Mouse (Mus musculus) kidney, postnatal 0 days (tissue): ENCODE data around the gene Nudt15. TPM values are rescaled to one million over a fixed set of nuclear protein-coding genes. Genes with fewer than 3 reads are reported as not detected.
A peak's percentile ranks its signal among the peaks of the same experiment; 100 is the strongest.

Experiments used
- ATAC-seq: fragments of 200-750 bp; cut with Nextera tagmentation; replicated peaks from 2 replicates; pipeline ENCODE4 v1.8.0; 2017; ENCODE audit warnings: low read depth, moderate number of reproducible peaks, moderate TSS enrichment, moderate library complexity; ENCODE audit not compliant: low FRiP score
- DNase-seq: peaks from one replicate; pipeline ENCODE4 v3.0.0-alpha.2; 2016; ENCODE audit warnings: low spot score
- H3K27ac ChIP-seq: fragments of 300-500 bp; sonication (generic); 2 replicates; pipeline ENCODE4 v1.5.1; 2014; ENCODE audit warnings: mild to moderate bottlenecking
- H3K27me3 ChIP-seq: fragments of 300-500 bp; sonication (generic); 2 replicates; pipeline ENCODE4 v1.6.1; 2014; ENCODE audit warnings: low read length, mixed read lengths; ENCODE audit not compliant: insufficient read depth
- H3K36me3 ChIP-seq: fragments of 300-500 bp; sonication (generic); 2 replicates; pipeline ENCODE4 v1.6.1; 2014; ENCODE audit warnings: low read length, mixed read lengths; ENCODE audit not compliant: insufficient read depth
- H3K4me1 ChIP-seq: fragments of 300-500 bp; sonication (generic); replicated peaks from 2 replicates; pipeline ENCODE4 v1.6.1; 2014; ENCODE audit warnings: antibody characterized with exemption, low read length, mixed read lengths; ENCODE audit not compliant: insufficient read depth
- H3K4me2 ChIP-seq: fragments of 300-500 bp; sonication (generic); 2 replicates; pipeline ENCODE4 v1.6.1; 2014; ENCODE audit warnings: mild to moderate bottlenecking, low read length, moderate library complexity, mixed read lengths
- H3K4me3 ChIP-seq: fragments of 300-500 bp; sonication (generic); replicated peaks from 2 replicates; pipeline ENCODE4 v1.5.1; 2014; ENCODE audit warnings: low read depth, low read length
- H3K9ac ChIP-seq: fragments of 300-500 bp; sonication (generic); 2 replicates; pipeline ENCODE4 v1.6.1; 2014; ENCODE audit warnings: low read depth, low read length
- H3K9me3 ChIP-seq: fragments of 300-500 bp; sonication (generic); replicated peaks from 2 replicates; pipeline ENCODE4 v1.6.1; 2016; ENCODE audit warnings: low read length, inconsistent platforms, mixed read lengths
- CTCF ChIP-seq: IDR thresholded peaks from 2 replicates; pipeline ENCODE4 v1.5.1; 2016; ENCODE audit warnings: antibody characterized with exemption, low read depth, mild to moderate bottlenecking, moderate library complexity
- WGBS: fragments of 180-500 bp; shearing (Covaris S2); extraction: QIAGEN DNeasy Blood & Tissue Kit; methylation state at CpG from one replicate; pipeline ENCODE4 v1.1.7; 2014; 5-methylcytosine and 5-hydroxymethylcytosine counted together
- polyA plus RNA-seq: library from polyadenylated mRNA; unstranded; fragments of >200 nt; fragmentation: Nextera tagmentation; extraction: Ambion mirVana; gene quantifications from 2 replicates; pipeline ENCODE4 v1.2.1, GENCODE M21; 2015

Nudt15 gene
- polyA plus RNA-seq, 1 experiment from 2014 or later, result 8.9 TPM

DNA sequence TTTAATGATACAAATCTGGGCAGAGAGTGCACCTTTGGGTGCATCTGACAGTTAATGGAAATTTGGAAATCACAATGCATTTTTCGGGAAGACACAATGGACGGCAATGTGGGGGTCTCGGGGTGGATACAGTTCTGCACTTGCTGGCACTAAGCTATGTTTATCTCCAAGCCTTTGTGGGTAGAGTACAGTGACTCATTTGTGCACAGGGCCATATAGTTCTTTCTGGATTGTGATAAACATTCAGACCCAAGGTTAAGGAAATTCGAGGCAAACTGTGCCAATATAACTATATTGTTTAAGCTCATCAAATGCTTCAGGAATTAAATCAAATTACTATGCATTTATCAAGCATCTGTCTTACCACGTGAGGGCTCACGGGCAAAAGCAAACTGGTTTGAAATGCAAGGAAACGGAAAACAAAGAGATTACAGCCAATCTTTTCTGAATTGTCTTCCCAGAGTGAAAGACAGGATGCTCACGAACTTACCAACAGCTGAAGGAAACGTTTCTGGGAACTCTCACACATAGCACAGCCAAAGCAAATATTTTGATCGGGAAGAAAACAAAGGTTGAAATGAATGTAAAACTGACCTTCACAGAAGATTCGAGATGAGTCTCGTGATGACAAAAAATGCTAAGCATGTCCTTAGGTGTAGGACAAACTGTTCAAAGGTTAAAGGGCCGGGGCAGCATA is 44.7 kb downstream of the Nudt15 start:
- Histone ChIP-seq H3K4me2 (no peak overlapping the region), H3K9me3 (no peaks in the 10 kb centered on the region), H3K27ac (peak overlapping the region; percentile 19; the same call in 1 of the 2 replicates), H3K36me3 (no peaks in the 10 kb centered on the region), H3K9ac (no peak overlapping the region), H3K4me1 (no peaks in the 10 kb centered on the region), H3K4me3 (no peak overlapping the region), H3K27me3 (no peaks in the 10 kb centered on the region)
- TF ChIP-seq CTCF, result no peak
- no peak for ATAC-seq
- no peak for DNase-seq
- 59% methylated on average over 13 of the region's 13 CpGs for WGBS

DNA sequence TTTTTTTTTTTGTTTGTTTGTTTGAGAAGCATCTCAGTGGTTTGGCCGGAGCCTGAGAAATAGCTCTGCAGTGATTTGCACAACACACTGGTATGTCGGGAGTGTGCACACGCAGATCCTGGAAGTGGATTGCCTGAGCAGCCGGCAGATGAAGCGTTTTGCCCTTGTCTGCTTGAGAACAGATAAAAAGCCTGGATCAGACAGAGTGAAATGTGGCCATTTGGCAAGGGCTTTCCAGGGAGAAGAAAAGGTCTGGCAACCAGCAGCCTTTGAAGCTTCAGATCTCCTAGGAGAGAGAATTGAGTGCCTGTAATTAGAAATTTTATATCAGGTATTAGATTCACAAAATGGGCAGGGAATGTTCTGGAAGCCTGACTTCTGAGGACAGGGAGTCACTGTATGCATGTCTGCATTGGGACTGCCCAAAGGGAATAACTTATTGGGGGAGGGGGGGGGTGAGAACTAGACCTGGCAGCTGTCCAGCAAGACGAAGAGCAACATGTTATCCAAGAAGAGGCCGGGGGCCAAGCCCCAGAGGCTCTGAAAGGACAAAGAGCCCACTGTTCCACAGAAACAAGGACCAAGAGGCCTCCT is 45.4 kb downstream of the Nudt15 start:
- Histone ChIP-seq H3K4me2 (no peak overlapping the region), H3K9me3 (no peaks in the 10 kb centered on the region), H3K4me1 (no peaks in the 10 kb centered on the region), H3K9ac (no peak overlapping the region), H3K27ac (peak overlapping the region; percentile 19; the same call in 1 of the 2 replicates), H3K27me3 (no peaks in the 10 kb centered on the region), H3K4me3 (no peak overlapping the region), H3K36me3 (no peaks in the 10 kb centered on the region)
- ATAC-seq (no peak), DNase-seq (peak; percentile 77)
- 18% methylated on average over 7 of the region's 7 CpGs for WGBS
- no peak for TF ChIP-seq CTCF

DNA sequence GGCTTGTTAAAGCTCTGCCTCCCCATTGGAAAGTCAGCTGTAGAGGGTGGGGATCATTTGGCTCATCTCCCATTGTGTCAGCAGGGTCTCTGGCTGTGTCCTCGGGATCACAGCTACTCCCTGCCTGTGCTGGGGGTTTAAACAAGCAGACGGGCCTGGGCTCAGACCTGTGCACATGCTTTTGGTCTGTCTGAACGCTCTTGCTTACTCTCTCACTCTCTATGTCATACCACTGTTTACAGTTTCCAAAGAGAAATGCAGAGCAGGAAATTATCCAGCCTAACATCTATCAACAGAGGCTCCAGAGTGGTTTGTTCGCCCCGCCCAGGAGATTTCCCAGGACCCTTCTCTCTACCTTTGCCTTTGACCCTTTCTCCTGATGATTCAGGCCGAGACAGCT is 46.3 kb downstream of the Nudt15 start:
- DNase-seq, result no peak
- Histone ChIP-seq H3K9me3 (no peaks in the 10 kb centered on the region), H3K4me1 (no peaks in the 10 kb centered on the region), H3K27ac (no peak overlapping the region), H3K27me3 (no peaks in the 10 kb centered on the region), H3K36me3 (no peaks in the 10 kb centered on the region), H3K4me3 (no peak overlapping the region), H3K9ac (no peak overlapping the region), H3K4me2 (no peak overlapping the region)
- TF ChIP-seq CTCF, result no peak
- 0 out of 2 replicates have a peak, but pooled peaks have one; percentile 40 for ATAC-seq
- WGBS, result 68% methylated on average over 6 of the region's 6 CpGs

DNA sequence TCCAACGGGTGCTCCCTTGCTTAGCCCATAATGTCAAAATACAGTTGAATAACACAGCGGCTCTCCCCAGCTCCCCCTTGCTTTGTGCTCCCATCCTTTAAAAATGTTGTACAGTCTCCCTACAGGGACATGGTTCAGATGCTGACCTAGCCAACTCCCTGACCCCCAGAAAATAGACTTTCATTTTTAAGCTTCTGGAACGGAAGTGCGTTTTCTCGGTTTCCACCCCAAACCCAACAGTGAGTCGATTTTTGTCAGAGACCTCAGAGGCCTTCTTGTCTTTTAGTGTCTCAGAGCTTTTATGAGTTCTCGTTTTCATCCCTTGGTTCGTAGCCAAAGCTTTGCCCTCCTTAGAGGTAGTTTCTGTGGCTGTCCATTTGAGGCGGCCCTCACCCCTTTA is 46.8 kb downstream of the Nudt15 start:
- Histone ChIP-seq H3K4me3 (no peak overlapping the region), H3K9ac (no peak overlapping the region), H3K36me3 (no peaks in the 10 kb centered on the region), H3K27me3 (no peaks in the 10 kb centered on the region), H3K27ac (no peak overlapping the region), H3K4me1 (no peaks in the 10 kb centered on the region), H3K4me2 (no peak overlapping the region), H3K9me3 (no peaks in the 10 kb centered on the region)
- TF ChIP-seq CTCF, result no peak
- ATAC-seq, result no peak
- no peak for DNase-seq
- WGBS, result 79% methylated on average over 9 of the region's 9 CpGs

DNA sequence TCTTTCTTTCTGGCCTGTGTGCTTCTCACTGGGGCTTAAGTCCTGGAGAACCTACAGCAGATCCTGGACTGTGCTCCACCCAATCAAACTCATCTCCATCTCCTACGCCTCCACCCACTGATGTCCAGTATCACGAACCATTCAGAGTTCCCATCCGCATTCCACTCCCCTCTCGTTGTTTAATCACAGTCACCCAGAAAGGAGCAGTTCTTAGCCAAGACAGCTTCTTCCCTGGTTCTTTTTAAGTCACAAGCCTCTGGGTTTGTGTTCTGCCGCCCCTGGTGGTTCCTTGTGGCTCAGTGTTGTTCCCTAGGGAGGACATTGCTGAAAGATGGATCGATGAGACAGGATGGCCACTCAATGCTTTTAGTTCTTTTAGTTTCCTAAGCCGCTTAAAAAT is 52.3 kb downstream of the Nudt15 start:
- no peak overlapping the region for H3K9ac ChIP-seq
- H3K4me2 ChIP-seq, result no peak overlapping the region
- TF ChIP-seq CTCF, result 0 out of 2 replicates have a peak, but pooled peaks have one; percentile 30
- H3K27ac ChIP-seq, result no peak overlapping the region
- H3K4me3 ChIP-seq, result no peak overlapping the region
- no peaks in the 10 kb centered on the region for H3K9me3 ChIP-seq
- 68% methylated on average over 7 of the region's 7 CpGs for WGBS
- no peaks in the 10 kb centered on the region for H3K4me1 ChIP-seq
- ATAC-seq (no peak), DNase-seq (no peak)
- no peaks in the 10 kb centered on the region for H3K27me3 ChIP-seq
- H3K36me3 ChIP-seq, result no peaks in the 10 kb centered on the region

DNA sequence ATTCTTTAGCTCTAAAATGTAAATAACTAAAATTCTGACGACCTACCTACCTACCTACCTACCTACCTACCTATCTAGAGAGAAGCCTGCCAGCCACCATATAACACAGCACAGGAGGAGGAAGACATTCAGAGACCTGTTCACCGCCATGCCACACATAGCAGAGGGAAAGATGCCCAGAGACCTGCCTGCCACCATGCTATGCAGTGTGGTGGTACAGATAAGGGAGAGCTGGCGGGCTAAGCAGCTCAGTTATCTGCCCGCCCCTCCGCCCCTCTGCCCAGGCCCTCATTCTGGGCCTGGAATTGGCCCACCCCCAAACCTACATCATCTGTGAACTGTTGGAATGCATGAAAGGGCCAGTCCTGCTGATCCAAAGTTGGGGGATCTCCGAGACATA is 53.9 kb downstream of the Nudt15 start:
- Histone ChIP-seq H3K27ac (no peak overlapping the region), H3K4me1 (no peaks in the 10 kb centered on the region), H3K4me3 (no peak overlapping the region), H3K9me3 (no peaks in the 10 kb centered on the region), H3K4me2 (no peak overlapping the region), H3K36me3 (no peaks in the 10 kb centered on the region), H3K9ac (no peak overlapping the region), H3K27me3 (no peaks in the 10 kb centered on the region)
- ATAC-seq, result no peak
- no peak for TF ChIP-seq CTCF
- 84% methylated on average over 6 of the region's 6 CpGs for whole genome bisulfite sequencing
- DNase-seq, result no peak
